Mouse (Mus musculus) urinary bladder, postnatal 10 days (tissue): ENCODE data around the gene Afg1l.
A peak's percentile ranks its signal among the peaks of the same experiment; 100 is the strongest.

ENCODE experiments used
- DNase-seq: peaks from one replicate; pipeline ENCODE4 v3.0.0; 2022; ENCODE audit warnings: low spot score

Gene Afg1l

DNA sequence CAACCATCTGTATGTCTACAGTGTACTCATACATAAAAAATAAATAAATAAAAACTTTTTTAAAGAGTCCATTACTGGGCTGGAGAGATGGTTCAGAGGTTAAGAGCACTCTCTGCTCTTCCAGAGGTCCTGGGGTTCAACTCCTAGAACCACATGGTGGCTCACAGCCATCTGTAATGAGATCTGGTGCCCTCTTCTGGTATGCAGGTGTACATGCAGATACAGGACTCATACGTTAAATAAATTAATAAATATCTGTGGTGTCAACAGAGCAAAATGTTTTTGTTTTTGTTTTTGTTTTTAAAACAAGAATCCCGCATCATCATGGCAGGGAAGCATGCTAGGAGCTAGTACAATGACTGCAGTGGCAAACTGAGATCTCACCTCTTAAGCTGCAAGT, 181.3 kb downstream of the Afg1l start:
- DNase-seq: no peak

DNA sequence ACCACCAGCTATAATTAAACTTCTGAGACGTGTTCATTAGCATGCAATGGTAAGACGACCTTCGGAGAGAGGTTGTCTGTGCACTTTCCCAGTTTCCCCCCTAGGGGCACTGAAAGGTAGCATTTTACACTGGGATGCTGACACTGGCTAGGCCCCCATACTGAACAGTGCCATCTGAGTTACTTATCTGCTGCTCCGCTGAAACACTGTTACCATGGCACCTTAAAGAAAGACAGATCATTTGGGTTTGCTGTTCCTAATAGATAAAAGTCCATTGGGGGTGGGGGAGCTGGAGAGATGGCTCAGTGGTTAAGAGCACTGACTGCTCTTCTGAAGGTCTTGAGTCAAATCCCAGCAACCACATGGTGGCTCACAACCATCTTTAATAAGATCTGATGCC, 181.8 kb downstream of the Afg1l start:
- no peak for DNase-seq

DNA sequence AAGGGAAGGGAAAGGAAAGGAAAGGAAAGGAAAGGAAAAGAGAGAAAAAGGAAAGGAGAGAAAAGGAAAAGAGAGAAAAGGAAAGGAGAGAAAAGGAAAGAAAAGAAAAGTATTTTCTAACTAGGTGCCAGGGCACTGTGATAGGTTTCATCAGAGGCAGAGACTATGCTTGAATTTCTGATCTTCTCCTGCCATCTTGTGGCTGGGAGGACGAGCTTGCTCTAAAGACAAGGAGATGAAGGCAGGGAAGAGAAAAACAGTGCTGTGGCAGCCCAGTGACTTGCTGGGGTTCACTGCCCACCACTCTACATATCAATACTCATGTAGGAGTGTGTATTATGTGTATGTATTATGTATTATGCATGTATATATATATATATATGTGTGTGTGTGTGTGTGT, 183.3 kb downstream of the Afg1l start:
- DNase-seq: no peak

DNA sequence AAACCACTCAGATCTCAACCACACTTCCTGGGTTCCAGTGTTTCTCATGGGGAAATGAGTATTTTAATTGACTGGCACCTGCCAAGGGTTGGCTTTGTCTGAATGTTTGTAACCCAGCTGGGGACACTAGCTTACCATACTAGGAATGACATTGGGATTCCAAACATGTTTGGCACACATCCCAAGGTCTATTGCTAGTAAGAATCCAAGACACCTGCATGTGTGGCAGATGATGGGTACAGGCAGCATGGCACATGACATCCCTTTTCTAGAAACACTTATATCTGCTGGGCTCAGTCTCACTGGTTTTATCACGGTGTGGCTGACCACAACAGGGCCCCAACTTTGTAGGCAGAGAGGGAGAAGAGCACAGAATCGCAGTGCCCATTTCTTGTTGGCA, 184.0 kb downstream of the Afg1l start:
- no peak for DNase-seq

DNA sequence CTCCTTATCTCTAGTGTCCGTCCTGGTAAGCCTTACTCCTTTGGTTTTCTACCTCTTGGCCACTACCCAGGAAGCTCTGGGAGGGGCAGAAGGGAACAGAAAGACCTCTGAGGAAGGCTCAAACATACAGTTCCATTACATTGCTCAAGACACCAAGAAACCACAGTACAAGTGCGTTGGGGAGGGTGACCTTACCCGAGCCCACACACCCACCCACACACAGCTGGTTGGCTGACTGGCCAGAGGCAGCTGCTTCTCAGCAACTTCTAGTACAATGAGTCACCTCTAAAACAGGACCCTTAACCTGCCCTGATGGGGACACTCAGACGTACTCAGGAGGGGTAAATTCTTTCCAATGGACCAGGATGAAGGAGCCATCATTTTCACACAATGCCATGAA, 184.5 kb downstream of the Afg1l start:
- DNase-seq: no peak

DNA sequence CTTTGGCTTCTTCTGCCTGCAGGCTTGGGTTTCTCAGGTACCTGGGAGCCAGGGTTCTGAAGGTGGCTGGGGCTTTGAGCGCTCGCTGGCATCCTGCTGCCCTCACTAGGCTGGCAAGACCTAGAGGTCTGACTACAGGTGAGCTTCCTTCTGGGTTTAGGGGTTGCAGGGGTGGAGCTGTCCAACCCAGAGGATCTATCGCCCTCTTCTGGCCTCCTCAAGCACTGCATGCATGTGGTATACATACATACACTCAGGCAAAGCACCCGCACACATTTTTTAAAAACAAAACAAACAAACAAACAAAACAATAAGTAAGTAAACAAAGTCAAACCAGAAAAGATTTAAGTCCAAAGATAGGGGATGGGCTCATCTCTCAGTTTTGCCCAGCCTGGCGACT, 187.0 kb downstream of the Afg1l start:
- DNase-seq: no peak

DNA sequence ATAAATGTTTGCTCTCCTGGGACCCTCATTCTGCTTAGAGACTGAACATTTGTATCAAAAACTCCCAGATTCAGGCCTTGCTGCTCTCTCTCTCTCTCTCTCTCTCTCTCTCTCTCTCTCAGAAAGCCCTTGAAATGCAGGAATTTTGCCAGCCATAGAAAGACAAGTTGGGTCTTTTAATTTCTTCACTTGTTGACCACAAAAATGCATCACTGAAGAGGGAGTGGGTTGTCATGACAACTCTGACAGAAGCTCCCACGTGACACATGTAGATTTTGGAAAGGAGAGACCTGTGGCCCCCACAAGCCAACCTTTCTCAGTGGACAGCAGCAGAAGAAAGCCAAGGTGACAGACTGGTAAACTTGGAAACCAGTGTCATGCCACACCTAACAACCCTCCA, 190.7 kb downstream of the Afg1l start:
- no peak for DNase-seq

DNA sequence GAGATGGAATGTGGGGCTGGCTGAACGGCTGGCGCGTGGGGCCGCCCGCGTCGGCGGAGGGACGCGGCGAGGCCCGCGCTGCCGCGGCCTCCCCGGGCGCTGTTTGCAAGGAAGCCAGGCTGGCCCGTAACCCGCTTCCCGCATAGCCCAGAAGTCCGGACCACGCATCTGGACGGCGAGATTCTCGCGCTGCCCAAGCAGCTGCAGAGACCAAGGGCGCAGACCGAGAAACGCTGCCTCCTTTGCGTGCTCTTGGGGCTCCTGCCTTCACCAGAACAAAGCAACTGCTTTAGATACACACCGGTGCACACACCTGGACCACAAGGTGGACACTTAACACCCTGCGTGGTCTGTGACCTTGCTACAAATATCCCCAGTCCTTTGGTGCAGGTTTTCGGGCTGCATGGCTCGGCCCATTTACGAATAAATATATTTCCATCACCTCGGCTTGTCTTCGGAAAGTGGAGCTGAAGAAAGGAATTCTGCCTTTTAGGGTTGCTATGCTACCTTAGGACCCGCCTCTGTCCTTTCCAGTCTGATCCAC, 200.0 kb downstream of the Afg1l start:
- no peak for DNase-seq

DNA sequence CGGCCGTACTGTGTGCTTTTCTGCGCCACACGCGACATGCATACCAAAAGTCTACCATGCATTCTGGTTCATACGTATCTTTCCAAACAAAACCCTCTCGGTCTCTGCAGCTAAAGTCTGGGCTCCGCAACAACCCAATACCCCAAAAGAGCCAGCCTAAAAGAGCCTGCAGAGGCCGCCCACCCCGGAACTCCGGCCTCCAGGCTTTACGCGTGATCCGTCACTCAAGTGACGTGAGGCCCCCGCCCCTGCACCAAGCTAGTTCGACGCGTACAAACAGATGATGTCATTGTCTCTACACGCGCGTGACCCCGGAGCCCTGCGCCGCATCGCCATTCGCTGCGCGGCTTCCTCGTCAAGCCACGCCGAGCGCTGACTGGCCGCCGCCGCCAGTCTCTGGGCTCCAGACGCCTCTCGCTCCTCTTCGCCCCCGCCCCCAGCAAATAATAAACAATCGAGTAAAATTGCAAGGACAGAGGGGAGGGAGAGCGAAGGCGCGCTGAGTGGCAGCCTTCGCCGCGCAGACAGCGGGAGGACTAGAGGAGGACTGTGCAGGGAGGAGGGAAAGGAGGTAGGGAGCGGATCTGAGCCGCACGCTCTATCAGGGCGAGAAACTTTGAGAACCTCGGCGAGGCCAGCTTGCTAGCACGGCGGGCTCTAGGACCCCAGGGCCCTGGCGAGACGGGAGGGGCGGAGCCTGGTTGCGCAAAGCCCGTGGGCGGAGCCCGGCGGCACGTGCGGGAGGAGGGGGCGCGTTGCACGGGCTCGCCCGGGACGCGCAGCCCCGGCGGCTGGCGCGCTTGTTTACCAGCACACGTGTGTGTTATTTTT, 200.7 kb downstream of the Afg1l start:
- DNase-seq: peak; percentile 90

DNA sequence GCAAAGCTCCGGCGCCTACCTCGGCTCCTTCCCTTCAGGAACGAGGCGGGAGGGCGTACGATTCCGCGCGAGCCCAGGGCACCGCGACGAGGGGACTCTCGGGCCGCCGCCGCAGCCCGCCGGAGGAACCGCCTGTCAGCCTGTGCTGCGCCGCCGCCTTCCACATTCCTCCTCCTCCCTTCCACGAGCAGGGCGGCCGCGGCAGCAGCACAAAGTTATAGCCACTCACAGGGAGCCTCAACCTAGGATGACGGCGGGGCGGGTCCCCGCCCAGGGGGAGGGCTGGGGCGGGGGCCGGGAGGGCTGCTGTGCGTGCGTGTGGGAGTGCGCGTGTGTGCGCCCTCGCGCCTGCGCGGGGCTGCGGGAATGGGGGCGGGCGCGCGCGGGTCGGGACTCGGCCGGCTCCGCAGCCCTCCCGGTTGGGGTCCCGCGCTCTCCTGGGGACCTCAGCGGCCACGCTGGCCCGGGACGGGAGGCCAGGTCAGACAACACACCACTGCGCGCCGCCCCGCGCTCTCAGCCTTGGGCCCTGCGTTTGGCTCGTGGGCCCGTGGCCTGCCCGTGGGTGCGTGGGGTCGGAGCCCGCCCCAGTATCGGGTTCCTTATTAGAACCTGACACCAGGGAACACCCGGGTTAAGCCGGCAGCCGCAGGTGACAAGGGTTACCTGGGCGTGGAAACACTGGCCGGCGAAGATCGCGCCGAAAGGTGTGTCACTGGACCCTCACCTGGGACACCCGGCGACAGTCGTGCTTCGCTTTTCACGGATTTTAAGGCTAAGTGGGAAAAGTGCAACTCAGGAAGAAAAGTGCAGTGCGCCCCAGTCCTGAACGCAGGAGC, 201.6 kb downstream of the Afg1l start, which contains the start of gene Foxo3:
TSS of gene Foxo3 (minus strand) at position 249 of the 839 bp plus-strand sequence.
- peak; percentile 61 for DNase-seq

DNA sequence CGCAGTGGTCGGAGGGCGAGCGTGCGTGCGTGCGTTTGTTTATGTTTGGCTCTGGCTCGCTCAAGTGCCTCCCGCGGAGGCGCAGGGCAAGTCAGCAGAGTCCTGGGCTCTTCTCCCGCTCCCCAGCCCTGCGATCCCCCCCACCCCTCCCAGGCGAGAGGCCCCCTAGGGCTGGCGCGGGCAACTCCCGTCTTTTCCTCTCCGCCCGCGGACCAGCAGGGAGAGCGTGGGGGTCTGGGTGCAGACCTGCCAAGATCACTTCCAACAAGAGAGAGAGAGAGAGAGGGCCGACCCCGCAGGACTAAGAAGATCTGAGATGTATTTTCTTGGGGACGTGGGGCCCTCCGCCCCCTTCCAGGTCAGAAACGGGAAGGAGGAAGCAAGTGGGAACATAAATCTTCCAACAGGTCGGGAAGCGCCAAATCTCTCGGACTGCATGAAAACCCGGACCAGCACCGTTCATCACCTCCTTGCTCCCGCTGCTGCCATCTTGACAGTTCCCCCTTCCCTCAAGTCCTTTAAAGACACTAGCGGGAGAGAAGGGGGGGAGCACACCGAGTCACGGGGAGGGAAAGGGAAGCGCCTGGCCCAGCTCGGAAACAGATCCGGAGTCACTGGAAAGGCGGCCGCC, 202.4 kb downstream of the Afg1l start:
- DNase-seq: no peak

DNA sequence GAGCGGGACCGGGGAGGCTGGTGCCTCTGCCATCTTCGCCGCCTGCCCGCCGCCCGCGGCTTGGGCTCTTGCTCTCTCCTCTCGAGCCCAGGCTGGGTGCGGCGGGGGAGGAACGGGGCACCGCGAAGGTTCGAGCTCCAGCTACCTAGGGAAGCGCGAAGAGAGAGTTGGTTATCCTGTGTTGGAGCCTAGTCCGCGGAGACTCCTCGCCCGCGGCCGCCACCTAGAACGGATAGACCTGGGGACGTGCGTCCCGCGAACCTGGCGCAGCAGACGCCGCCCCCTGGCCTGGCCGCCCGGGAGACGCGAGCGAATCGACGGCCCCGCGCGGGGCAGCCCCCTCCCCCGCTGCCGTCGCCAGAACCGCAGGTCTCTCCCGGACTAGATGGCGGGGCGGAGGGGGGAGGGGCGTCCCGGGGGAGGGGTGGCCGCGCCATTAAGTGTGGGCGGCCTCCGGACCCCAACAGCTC, 202.9 kb downstream of the Afg1l start:
- DNase-seq: no peak

DNA sequence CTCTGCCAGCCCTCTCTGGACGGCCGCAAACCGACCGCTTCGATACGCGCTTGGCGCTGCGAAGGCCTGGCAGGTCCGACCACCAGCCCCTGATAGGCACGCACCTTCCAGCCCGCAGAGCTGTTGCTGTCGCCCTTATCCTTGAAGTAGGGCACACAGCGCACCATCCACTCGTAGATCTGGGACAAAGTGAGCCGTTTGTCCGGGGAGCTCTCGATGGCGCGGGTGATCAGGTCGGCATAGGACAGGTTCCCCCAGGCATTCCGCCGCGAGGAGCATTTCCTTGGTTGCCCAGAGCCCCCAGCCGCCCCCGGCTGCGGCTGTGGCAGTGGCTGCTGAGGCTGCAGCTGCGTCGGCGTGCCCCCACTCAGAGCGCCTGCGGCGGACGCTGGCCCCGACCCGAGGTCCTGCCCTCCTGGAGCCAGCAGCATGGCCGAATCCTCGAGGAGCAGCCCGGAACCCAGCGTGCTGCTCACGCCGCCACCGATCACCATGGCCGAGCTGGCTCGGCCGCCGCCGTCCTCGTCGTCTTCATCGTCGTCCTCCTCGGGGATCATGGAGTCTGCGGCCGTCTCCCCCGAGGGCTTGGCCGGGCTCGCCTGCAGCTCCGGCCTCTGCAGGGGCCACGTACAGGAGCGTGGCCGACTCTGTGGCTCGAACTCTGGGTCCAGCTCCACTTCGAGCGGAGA, 203.5 kb downstream of the Afg1l start:
- DNase-seq: no peak

DNA sequence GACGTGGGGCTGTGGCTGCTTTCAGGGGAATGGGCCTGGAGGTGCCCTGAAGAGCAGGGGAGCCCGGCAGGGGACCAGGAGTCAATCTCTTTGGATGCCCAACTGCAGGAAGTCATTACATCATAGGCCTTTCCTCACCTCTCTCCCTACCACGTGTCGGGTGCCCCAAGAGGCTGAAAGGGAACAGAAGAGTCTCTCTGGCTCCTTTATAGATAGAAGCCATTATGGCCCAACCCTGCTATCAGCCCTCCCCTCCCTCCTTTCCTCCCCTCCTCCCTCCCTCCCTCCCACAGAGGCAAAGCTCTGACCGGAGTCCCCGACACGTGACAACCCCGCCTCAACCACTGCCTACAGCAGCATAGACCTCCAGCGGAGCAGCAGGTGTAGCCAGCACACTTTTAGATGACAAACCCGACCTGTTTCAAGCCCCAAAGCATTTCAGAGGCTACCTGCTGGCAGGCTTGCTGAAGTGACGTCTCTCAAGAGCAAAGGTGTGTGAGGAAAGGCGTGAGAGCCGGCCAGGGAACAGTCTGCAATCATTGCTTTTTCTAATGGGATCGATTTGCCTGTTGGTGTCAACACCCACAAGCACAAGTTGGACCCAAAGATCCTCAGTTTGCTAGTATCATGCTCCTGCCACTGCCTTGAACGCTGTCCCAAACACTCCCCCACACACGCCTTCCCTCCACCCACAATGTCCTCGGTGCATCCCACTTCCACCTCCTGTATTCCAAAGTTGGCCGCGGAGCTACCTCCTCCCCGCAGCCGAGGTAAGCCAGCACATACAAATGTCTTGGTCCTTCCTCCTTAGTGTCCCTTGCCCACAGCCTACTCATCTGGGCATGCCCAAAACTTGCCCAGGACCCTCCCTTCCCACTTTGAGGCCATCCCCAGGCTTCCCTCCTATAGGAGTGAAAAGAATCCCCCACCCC, 204.3 kb downstream of the Afg1l start:
- no peak for DNase-seq

DNA sequence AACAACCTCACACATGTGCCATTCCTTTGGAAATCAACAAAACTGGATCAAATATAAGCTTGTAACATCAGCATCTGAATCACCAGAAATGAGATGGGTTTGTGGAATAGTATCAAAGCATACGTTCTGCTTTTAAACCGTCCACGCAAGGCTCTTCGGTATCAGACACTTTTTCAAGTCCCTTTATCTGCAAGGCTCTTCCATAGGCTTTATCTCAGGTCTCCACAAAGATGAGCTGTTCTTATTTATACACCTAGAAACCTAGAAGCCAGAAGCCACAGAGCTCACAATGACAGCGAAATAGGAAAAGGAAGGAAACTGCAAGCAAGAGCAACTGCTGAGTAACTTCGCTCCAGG, 205.0 kb downstream of the Afg1l start:
- no peak for DNase-seq

DNA sequence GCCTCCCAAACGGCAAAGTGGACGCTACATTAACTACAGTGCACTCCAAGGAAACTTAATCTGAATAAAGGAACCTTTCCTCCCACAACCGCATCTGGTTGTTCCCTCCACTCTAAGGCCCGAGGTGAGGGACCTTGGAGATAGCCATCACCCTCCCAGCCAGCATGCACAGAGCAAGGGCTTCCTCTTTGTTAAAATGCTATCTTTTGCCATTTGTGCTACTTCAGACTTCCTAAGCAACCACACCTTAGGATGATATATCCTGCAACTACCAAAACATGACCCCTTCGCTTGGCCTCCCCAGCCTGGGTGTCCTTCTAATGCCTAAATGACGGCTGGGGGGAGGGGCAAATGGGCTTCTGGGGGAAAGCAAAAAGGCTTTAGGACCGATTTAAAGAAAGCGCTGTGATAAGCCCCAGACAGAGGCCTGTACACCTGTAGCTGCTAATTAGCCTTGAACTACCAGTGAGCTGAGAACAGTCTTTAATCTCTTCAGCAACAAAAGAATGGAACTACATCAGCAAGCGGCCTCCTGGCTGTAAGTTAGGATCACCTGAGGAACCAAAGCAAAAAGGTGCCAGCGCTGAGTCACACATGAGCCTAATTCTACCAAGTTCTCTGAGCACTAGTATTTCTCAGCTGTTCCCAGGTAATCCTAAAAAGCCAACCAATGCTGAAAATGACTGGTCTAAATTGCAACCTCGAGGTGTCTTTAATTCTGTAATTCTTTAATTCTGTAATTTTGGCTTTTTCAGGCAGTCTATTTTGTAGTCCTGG, 206.7 kb downstream of the Afg1l start:
- DNase-seq: no peak

DNA sequence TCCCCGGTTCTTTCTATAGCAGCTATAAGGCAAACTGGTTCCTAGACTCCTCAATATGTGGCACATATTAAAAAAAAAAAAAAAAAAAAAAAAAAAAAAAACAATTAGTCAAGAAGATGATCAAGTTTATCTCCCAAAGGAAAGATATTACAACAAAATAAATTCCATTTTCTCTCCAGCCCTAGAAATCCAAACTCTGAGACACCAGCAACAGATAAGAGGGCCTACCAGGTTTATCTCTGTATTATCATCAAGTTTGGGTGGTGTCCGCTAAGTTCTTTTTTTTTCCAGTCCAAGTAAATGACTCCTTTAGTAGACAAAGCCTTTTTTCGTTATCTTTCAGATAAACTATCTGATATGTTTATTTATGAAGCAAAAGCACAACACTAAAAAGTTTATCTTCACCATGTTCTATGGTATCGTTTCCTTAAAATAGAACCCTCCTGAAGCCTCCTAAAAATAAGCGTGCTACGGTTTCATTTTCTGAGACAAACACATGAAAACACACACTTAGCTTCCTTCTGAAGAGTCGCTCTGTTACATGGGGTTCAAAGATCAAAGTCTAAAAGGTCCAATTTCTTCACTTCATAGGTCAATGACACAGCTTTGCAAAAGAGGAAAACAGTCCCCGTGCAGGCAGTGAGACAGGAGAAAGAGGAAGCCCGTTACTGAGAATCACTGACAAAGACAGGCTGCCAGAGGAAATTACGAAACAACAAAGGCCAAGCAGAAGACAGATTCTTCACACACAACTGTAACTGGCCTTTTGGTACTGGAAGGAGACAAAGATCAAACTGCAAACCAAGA, 207.9 kb downstream of the Afg1l start:
- DNase-seq: no peak

DNA sequence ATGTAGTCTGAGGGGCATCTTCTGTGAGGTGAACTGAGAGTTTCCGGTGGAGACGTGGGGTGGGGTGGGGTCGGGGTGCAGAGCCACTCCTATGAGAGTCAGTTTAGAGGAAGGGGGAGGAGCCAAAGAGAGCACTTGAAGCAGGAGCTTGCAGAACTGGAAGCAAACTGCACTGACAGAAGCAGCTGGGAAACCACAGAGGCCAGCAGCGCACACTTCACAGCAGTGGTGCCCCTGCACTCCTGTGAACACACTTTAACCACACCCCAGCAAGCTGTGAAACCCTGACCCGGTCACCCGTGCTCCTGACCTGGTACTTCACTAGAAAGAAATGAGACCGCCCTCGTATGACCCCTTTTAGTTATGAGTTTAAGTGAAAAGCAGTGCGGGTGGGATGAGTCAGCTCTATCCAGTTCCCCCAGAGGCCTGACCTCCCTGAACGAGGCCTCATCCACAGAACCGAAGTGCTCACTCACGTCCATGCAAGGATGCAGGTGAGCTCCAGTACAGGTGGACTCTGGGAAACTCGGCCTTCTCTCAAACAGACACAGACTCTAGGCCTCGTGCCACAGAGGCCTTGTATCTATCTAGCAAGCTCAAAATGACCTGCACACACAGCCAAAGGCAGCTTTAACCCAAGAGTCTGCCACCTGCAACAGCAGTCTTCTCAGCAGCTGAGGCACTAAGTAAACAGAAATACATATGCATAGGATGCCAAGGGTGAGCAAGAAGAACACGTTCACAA, 208.9 kb downstream of the Afg1l start:
- DNase-seq: no peak
